ENCODE assay signal across 17 mouse cellular contexts in genomic region chr6:7852919-7853318, GRCm38 (mm10). TPM values are rescaled to one million over a fixed set of nuclear protein-coding genes. Genes with fewer than 3 reads are reported as not detected.
A peak's percentile ranks its signal among the peaks of the same experiment; 100 is the strongest.
DNase-seq lines count a peak whose midpoint lies in the region; ATAC-seq and TF ChIP-seq lines count a peak whose summit lies in the region.
"Had no signal": no experiment of that assay in that cellular context is flagged by ENCODE, and none has a peak within 500 bp of the region (broad histone marks: within the 10 kb centered on the region; RNA-seq: fewer than 3 reads in every experiment).

No protein-coding gene starts in this region.

- peaks cover 91% of the 10 kb centered on the region for H3K4me1 ChIP-seq in liver, embryonic 12.5 days
- H3K4me1 ChIP-seq in liver, embryonic 16.5 days (ENCODE audit: control insufficient read depth, low read depth, low read length): peaks cover 41% of the 10 kb centered on the region
- H3K4me1 ChIP-seq in midbrain, embryonic 11.5 days (ENCODE audit: control insufficient read depth, insufficient read depth, low read length): no peaks in the 10 kb centered on the region
- peaks cover 8% of the 10 kb centered on the region; the same call in 1 of the 2 replicates for H3K4me1 ChIP-seq in lung, postnatal 0 days (ENCODE audit: insufficient read depth, low read depth, low read length)

- H3K36me3 ChIP-seq in liver, embryonic 12.5 days: no peaks in the 10 kb centered on the region
- no peaks in the 10 kb centered on the region for H3K36me3 ChIP-seq in liver, embryonic 16.5 days (ENCODE audit: control insufficient read depth, insufficient read depth)
- no peaks in the 10 kb centered on the region for H3K36me3 ChIP-seq in midbrain, embryonic 11.5 days (ENCODE audit: control insufficient read depth, insufficient read depth, low read length)
- no peaks in the 10 kb centered on the region for H3K36me3 ChIP-seq in lung, postnatal 0 days (ENCODE audit: insufficient read depth, low read length)
- H3K36me3 ChIP-seq: embryonic facial prominence, embryonic 12.5 days; forebrain, embryonic 15.5 days; heart, embryonic 12.5 days; hindbrain, embryonic 10.5 days had no signal

- H3K27ac ChIP-seq in liver, embryonic 12.5 days: peak overlapping the region; percentile 65
- H3K27ac ChIP-seq in liver, embryonic 16.5 days (ENCODE audit: low read length): no peak overlapping the region
- no peak overlapping the region for H3K27ac ChIP-seq in midbrain, embryonic 11.5 days (ENCODE audit: low read depth, low read length)
- no peak overlapping the region for H3K27ac ChIP-seq in lung, postnatal 0 days (ENCODE audit: low read length)
- H3K27ac ChIP-seq: embryonic facial prominence, embryonic 12.5 days; forebrain, embryonic 15.5 days; hindbrain, embryonic 10.5 days; hindbrain, embryonic 14.5 days had no signal

- H3K9me3 ChIP-seq in liver, embryonic 12.5 days (replicated peaks): no peaks in the 10 kb centered on the region
- no peaks in the 10 kb centered on the region for H3K9me3 ChIP-seq in liver, embryonic 16.5 days (replicated peaks; ENCODE audit: control insufficient read depth, low read length)
- no peaks in the 10 kb centered on the region for H3K9me3 ChIP-seq in midbrain, embryonic 11.5 days (ENCODE audit: control insufficient read depth, low read length)
- no peaks in the 10 kb centered on the region for H3K9me3 ChIP-seq in lung, postnatal 0 days (ENCODE audit: low read length)
- H3K9me3 ChIP-seq: embryonic facial prominence, embryonic 12.5 days; forebrain, embryonic 15.5 days; heart, embryonic 12.5 days; hindbrain, embryonic 10.5 days had no signal

- no peak overlapping the region for H3K4me3 ChIP-seq in liver, embryonic 12.5 days
- H3K4me3 ChIP-seq in liver, embryonic 16.5 days (ENCODE audit: low read depth, low read length): no peak overlapping the region
- no peak overlapping the region for H3K4me3 ChIP-seq in midbrain, embryonic 11.5 days (ENCODE audit: low read depth, low read length)
- no peak overlapping the region for H3K4me3 ChIP-seq in lung, postnatal 0 days (ENCODE audit: low read depth, low read length)
- H3K4me3 ChIP-seq: embryonic facial prominence, embryonic 12.5 days; forebrain, embryonic 15.5 days; heart, embryonic 12.5 days; hindbrain, embryonic 10.5 days had no signal

- 22% methylated on average over 1 of the region's 1 CpGs for WGBS in liver, embryonic 12.5 days (ENCODE audit: insufficient replicate concordance)
- WGBS in liver, embryonic 16.5 days (ENCODE audit: insufficient replicate concordance): 29% methylated on average over 1 of the region's 1 CpGs
- 81% methylated on average over 1 of the region's 1 CpGs for WGBS in midbrain, embryonic 11.5 days
- WGBS in lung, postnatal 0 days: 35% methylated on average over 1 of the region's 1 CpGs

- H3K4me2 ChIP-seq in liver, embryonic 12.5 days: peak overlapping the region; percentile 24; the same call in 1 of the 2 replicates
- no peak overlapping the region for H3K4me2 ChIP-seq in liver, embryonic 16.5 days (ENCODE audit: low read depth, low read length)
- no peak overlapping the region for H3K4me2 ChIP-seq in midbrain, embryonic 11.5 days
- H3K4me2 ChIP-seq in lung, postnatal 0 days (replicated peaks; ENCODE audit: low read depth, low read length): no peak overlapping the region
- H3K4me2 ChIP-seq: embryonic facial prominence, embryonic 12.5 days; forebrain, embryonic 15.5 days; heart, embryonic 12.5 days; hindbrain, embryonic 14.5 days had no signal

- no peaks in the 10 kb centered on the region for H3K27me3 ChIP-seq in liver, embryonic 12.5 days (replicated peaks)
- H3K27me3 ChIP-seq in liver, embryonic 16.5 days (ENCODE audit: control insufficient read depth, insufficient read depth, low read depth, low read length): no peaks in the 10 kb centered on the region
- H3K27me3 ChIP-seq in midbrain, embryonic 11.5 days (ENCODE audit: control insufficient read depth, insufficient read depth, low read length): no peaks in the 10 kb centered on the region
- no peaks in the 10 kb centered on the region for H3K27me3 ChIP-seq in lung, postnatal 0 days (replicated peaks; ENCODE audit: insufficient read depth, low read length)
- H3K27me3 ChIP-seq: embryonic facial prominence, embryonic 12.5 days; forebrain, embryonic 15.5 days; heart, embryonic 12.5 days had no signal

- TF ChIP-seq EP300 in lung, postnatal 0 days (IDR thresholded peaks at IDR 0.05): no peak

- no peak for TF ChIP-seq CTCF in lung, postnatal 0 days (IDR thresholded peaks at IDR 0.05)

- DNase-seq in c-Kit-positive CD71-positive TER-119-positive erythroid progenitor cells, embryonic 14.5 days (ENCODE audit: low spot score): peak; percentile 51
- DNase-seq in midbrain, embryonic 11.5 days (ENCODE audit: low spot score, missing footprints): no peak
- no peak for DNase-seq in lung, postnatal 0 days (ENCODE audit: low spot score)
- no peak for DNase-seq in spleen, postnatal 14 days (ENCODE audit: low spot score in 2 of 2)
- no peak for DNase-seq in kidney, postnatal 25 days
- DNase-seq: adrenal gland, postnatal 10 days; cerebellum, adult 18-20 months; cerebellum, adult 9-11 months; embryo, embryonic 11 days; gastrocnemius, postnatal 25 days had no signal

- 0 out of 2 replicates have a peak overlapping the region, but pooled peaks have one; percentile 14 for H3K9ac ChIP-seq in liver, embryonic 12.5 days
- H3K9ac ChIP-seq in liver, embryonic 16.5 days (ENCODE audit: low read depth, low read length): no peak overlapping the region
- no peak overlapping the region for H3K9ac ChIP-seq in midbrain, embryonic 11.5 days (ENCODE audit: low read length)
- H3K9ac ChIP-seq in lung, postnatal 0 days (replicated peaks; ENCODE audit: low read depth): no peak overlapping the region
- H3K9ac ChIP-seq: embryonic facial prominence, embryonic 12.5 days; forebrain, embryonic 15.5 days; heart, embryonic 12.5 days; hindbrain, embryonic 14.5 days had no signal

- peak; percentile 74 for ATAC-seq in liver, embryonic 12.5 days
- peak; percentile 57; the same call in 1 of the 2 replicates for ATAC-seq in liver, embryonic 16.5 days (ENCODE audit: low read depth)
- no peak for ATAC-seq in midbrain, embryonic 11.5 days (ENCODE audit: low FRiP score)
- no peak for ATAC-seq in lung, postnatal 0 days
- ATAC-seq: forebrain, embryonic 15.5 days had no signal

RNA-seq across cellular contexts. Expression of gene C1galt1, which starts 8.3 kb away (rescaled TPM):
- 5.9 and 6.3 TPM in 2 replicates for polyA plus RNA-seq in liver, embryonic 12.5 days (2016; fragmentation: Nextera tagmentation; extraction: Ambion mirVana)
- polyA plus RNA-seq in liver, embryonic 16.5 days (2015; fragmentation: Nextera tagmentation; extraction: Ambion mirVana): 3.4 and 3.7 TPM in 2 replicates
- 2.6 and 3.1 TPM in 2 replicates for polyA plus RNA-seq in midbrain, embryonic 11.5 days (2014; fragmentation: Nextera tagmentation; extraction: Ambion mirVana)
- 5.2 and 5.7 TPM in 2 replicates for polyA plus RNA-seq in lung, postnatal 0 days (2015; fragmentation: Nextera tagmentation; extraction: Ambion mirVana)

Comparison
In these comparisons a context has a peak if more than half of its experiments do, and no peak if none do; other contexts are left out.
1. ATAC-seq: peak in liver, embryonic 12.5 days (single experiment) and liver, embryonic 16.5 days (single experiment); none in midbrain, embryonic 11.5 days (single experiment) and lung, postnatal 0 days (single experiment).